Mouse (Mus musculus) erythroblast, embryonic 14.5 days (primary cell): ENCODE measurements around the gene Fen1. TPM values are rescaled to one million over a fixed set of nuclear protein-coding genes. Genes with fewer than 3 reads are reported as not detected.

ENCODE experiments used
- H3K27me3 ChIP-seq: 2 replicates; pipeline ENCODE4 v1.6.1; 2012; ENCODE audit warnings: inconsistent platforms; ENCODE audit not compliant: control insufficient read depth
- H3K36me3 ChIP-seq: 2 replicates; pipeline ENCODE4 v1.6.1; 2012; ENCODE audit warnings: mild to moderate bottlenecking, inconsistent platforms; ENCODE audit not compliant: control insufficient read depth
- H3K4me1 ChIP-seq: 2 replicates; pipeline ENCODE4 v1.6.1; 2012; ENCODE audit warnings: inconsistent platforms; ENCODE audit not compliant: control insufficient read depth
- H3K4me3 ChIP-seq: replicated peaks from 2 replicates; pipeline ENCODE3; 2012; ENCODE audit warnings: moderate library complexity, mild to moderate bottlenecking, inconsistent platforms
- H3K9me3 ChIP-seq: 2 replicates; pipeline ENCODE4 v1.6.1; 2012; ENCODE audit warnings: low read length, inconsistent platforms, mixed read lengths; ENCODE audit not compliant: control insufficient read depth
- GATA1 ChIP-seq: IDR thresholded peaks from 2 replicates; pipeline ENCODE4 v1.6.1; 2012; ENCODE audit warnings: low read length, inconsistent platforms, mixed read lengths
- TAL1 ChIP-seq: IDR thresholded peaks from 3 replicates; pipeline ENCODE4 v1.6.1; 2012; ENCODE audit warnings: low read length, inconsistent platforms, mixed read lengths
- polyA plus RNA-seq: library from polyadenylated mRNA; stranded (reverse); fragments of >175 nt; gene quantifications from 2 replicates; pipeline ENCODE4 v1.2.3, GENCODE M21; 2012

Gene Fen1
- polyA plus RNA-seq, 1 experiment: 9.7 TPM

GRCm38 (mm10) chr19:10163896-10164295 is 40.1 kb downstream of the Fen1 start:
- Histone ChIP-seq H3K4me1 (peaks cover 2% of the 10 kb centered on the region), H3K27me3 (no peaks in the 10 kb centered on the region), H3K9me3 (peaks cover 5% of the 10 kb centered on the region), H3K4me3 (no peak overlapping the region), H3K36me3 (no peaks in the 10 kb centered on the region)
- TF ChIP-seq TAL1 (no peak), GATA1 (no peak)

DNA sequence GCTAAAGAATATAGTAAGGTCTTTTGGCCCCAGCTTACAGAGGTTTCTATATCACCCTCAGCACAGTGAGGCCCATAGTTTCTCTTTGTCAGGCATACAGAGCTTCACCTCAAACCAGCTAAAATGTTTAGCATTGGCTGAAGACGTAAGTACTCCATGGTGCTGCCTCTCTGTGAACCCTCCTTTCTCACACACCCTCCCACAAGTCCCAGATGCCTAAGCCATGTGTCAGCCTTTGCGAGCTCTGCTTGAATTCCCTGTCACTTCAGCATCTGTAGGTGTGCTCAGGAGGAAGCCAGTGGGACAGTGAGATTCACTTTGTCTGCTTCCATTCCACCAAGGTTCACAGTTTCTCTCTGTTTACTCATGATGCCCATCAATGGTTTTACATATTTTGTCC is 46.2 kb downstream of the Fen1 start:
- H3K36me3 ChIP-seq: no peaks in the 10 kb centered on the region

DNA sequence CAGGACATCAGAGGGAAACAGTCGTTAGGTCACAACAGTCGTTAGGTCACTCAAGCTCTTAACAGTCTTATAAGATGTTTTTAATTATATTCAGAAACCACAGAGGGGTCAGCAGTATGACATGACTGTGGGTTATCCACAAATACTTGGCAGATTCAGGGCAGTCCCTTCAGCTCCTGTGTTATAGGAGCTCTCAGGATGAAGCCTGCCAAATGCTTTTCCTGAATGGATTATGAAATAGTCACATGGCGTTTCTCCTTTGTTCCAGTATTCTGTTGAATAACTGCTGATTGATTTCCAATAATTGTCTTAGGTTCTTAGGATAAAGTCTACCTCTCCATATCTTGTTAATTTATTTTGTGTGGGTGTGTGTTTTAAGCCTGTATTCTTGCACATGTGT is 54.8 kb downstream of the Fen1 start:
- 0 out of 2 replicates have a peak, but pooled peaks cover 2% of the 10 kb centered on the region for H3K9me3 ChIP-seq
- H3K27me3 ChIP-seq: peaks cover 3% of the 10 kb centered on the region
- H3K36me3 ChIP-seq: no peaks in the 10 kb centered on the region
- no peak overlapping the region for H3K4me3 ChIP-seq
- H3K4me1 ChIP-seq: peaks cover 8% of the 10 kb centered on the region
- TF ChIP-seq GATA1 (no peak), TAL1 (no peak)

More for the DNA sequence above, 46.2 kb downstream of the Fen1 start:
- H3K4me3 ChIP-seq: no peak overlapping the region
- no peaks in the 10 kb centered on the region for H3K4me1 ChIP-seq
- TF ChIP-seq TAL1: no peak
- no peak for TF ChIP-seq GATA1
- peaks cover 7% of the 10 kb centered on the region for H3K27me3 ChIP-seq
- peaks cover 7% of the 10 kb centered on the region for H3K9me3 ChIP-seq

Other genes starting within 250 kb of the Fen1 start
- gene Fth1, start 223.6 kb downstream of the Fen1 start, polyA plus RNA-seq: 1,886 and 6,516 TPM in 2 replicates
- gene Best1, start 202.5 kb downstream of the Fen1 start, polyA plus RNA-seq: not detected in 2 replicates
- gene Rab3il1, start 202.5 kb downstream of the Fen1 start, polyA plus RNA-seq: 90.0 and 90.9 TPM in 2 replicates
- 11.1 and 13.7 TPM in 2 replicates for gene Fads3, start 162.6 kb downstream of the Fen1 start, polyA plus RNA-seq
- 1.3 and 1.5 TPM in 2 replicates for gene Fads2, start 102.4 kb downstream of the Fen1 start, polyA plus RNA-seq
- 3.0 and 3.7 TPM in 2 replicates for gene Fads1, start 21.3 kb downstream of the Fen1 start, polyA plus RNA-seq
- 1.6 and 2.2 TPM in 2 replicates for gene Tmem258, start 155 bp downstream of the Fen1 start, polyA plus RNA-seq
- 0.02 TPM in 1 of 2 replicates, not detected in the other for gene Myrf, start 36.6 kb upstream of the Fen1 start, polyA plus RNA-seq
- 0.01 TPM in 2 replicates for gene Dagla, start 100.7 kb upstream of the Fen1 start, polyA plus RNA-seq
- gene Syt7, start 184.9 kb upstream of the Fen1 start, polyA plus RNA-seq: not detected in 2 replicates